Mouse (Mus musculus) cerebellum, adult 8-10 months (tissue): ENCODE measurements around the gene Zfp607a.
A peak's percentile ranks its signal among the peaks of the same experiment; 100 is the strongest.
"Not testable (repeated sequence)": the region's sequence is repeated elsewhere in the genome, so short reads cannot be mapped to it uniquely, and the experiment has no call there.

ENCODE experiments used
- DNase-seq: peaks from one replicate; pipeline ENCODE4 v3.0.0; 2022

Zfp607a gene

DNA sequence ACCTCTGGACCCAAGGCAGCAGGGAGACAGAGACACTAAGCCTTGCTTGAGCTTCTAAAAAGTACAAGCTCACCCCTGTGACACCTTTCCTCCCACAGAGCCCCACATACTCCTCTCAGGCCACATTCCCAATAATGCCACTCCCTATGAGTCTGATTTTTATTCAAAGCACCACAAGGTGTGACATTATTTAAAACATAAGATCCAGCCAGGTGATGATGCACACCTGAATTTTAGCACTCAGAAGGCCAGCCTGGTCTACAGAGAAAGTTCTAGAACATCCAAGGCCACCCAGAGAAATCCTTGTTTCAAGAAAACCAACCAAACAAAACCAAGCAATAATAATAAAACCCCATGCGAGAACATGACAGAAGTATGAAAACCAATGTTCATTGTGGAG is at the start of gene Zfp607a:
Zfp607a (plus strand) TSS at position 301 of the 400 bp plus-strand sequence.
- DNase-seq = no peak

DNA sequence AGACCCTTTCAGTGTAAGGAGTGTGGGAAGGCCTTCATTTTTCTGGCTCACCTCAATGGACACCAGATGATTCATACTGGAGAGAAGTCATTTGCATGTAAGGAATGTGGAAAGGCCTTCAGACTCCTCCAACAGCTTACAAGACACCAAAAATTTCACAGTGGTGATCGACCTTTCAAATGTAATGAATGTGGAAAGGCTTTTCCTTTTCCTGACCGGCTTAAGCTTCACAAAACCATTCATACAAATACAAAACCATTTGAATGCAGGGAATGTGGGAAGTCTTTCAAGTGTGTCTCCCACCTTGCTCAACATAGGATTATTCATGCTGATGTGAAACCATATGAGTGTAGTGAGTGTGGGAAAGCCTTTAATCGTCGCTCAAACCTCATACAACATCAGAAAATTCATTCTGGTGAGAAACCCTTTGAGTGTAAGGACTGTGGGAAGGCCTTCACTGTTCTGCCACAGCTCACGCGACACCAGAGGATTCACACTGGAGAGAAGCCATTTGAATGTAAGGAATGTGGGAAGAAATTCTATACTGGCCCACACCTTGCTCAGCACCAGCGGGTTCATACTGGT is 38.7 kb upstream of the Zfp607a start:
- no peak for DNase-seq

DNA sequence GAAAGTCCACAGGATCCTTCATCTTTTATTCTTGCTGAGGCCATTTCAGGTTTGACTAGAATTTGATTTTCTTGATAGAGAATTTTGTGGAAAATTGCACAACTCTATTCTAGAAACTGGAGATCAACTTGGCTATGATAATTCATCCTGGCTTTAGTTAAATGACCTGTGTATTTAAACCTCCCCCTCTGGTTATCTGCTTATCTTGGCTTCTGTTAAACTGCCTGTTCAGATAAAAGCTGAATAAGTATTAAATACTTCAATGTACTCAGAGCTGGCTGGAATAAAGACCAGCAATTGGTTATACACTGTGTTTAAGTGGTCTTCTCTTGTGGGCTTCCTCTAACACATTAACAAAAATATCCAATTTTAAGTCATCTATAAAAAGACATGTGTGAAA is 34.7 kb upstream of the Zfp607a start:
- no peak for DNase-seq

DNA sequence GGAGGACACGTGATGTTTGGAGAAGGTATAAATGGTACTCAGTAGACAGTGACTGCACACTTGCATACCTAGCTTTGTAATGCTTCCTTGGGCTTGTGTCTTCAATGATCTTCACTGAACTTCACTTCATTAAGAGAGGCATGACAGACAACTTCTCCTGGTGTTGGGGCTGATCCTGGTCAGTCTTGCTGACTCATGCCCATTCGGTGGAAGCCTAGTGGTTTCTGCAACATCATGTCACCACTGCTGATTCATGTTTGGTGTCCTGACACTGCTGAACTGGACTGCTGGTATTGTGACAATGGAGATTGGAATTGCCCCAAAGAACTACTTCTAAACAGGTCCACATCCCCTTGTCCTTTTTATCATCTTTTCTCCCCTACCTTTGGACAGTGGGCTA is 23.2 kb upstream of the Zfp607a start:
- no peak for DNase-seq

DNA sequence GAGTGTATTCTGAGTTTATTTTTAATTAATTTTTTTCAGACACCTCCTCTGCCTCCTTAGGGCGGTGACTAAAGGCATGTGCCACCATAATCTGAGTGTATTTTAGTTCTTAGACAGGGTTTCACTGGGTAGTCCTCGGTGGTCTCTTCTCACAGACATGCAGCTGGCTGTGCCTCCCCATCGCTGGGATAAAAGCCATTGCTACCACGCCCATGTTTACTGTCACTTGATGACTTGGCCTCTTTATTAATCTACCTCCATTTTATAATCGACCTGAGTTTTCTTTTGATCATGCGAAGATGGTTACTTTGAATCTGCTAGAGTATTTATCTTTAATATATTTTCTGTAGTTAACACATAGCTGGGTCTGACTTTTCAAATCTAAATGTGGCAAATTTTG is 19.4 kb upstream of the Zfp607a start:
- DNase-seq = no peak

DNA sequence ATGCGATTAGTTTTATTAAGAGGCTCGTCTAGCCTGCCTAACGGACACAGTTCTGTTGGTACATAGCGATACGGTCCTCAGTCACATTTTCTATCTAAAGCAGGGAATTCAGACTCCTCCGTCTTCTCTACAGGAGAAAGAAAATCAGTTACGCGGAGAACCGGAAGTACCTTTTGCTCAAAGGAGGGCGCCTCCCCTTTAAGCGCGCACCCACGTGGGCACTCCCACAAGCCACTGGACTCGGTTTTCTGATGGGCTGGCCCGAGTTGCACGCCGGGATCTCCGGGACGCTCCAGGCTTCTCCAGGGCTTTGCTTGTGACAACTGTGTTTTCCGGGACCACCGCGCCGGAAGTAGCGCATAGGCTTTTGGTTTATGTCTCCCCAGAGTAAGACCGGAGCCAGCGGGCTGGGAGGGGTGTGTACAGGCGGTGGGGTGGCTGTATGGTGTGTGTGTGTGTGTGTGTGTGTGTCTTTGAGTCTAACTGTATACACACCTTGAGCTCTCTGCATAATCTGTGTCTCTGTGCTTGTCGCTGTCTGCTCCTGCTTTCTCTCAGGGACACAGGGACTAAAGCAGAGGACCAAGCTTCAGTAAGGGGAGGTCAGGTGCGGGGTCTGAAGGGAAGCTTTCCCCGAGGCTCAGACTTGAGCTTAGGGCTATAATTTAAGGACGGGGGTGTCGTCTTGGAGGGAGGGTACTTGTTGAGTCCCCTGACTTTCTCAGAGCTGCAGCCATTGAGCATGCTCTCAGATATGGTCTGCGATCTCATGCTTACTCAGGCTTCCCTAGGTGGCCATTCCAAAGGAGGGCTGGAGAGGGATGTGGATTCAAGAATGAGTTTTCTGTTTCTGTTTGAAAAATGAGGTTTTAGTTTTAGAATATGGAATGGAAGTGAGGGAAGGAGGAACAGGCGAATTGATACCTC is 18.7 kb upstream of the Zfp607a start, which contains the start of gene Zfp59:
Zfp59 (plus strand) TSS at position 285 of the 927 bp plus-strand sequence.
- peak; percentile 80 for DNase-seq

DNA sequence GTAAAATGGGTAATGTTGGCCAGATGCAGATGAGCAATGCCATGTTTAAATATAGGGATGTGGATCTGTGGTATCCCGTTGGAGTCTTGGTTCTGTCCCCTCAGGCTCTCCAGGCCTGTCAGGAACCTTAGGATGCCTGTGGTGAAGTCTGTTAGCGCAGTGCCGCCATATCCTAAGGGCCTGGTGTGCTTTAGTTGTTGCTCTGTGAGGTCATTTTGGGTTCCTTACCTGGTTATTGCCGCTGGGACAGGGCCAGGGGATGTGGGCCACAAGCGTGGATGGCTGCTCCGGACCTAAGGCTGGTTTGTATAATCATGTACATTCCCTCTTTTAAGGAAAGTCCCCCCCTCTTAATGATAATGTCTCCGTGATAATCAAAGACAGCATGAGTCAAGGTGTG is 17.7 kb upstream of the Zfp607a start:
- DNase-seq = no peak

DNA sequence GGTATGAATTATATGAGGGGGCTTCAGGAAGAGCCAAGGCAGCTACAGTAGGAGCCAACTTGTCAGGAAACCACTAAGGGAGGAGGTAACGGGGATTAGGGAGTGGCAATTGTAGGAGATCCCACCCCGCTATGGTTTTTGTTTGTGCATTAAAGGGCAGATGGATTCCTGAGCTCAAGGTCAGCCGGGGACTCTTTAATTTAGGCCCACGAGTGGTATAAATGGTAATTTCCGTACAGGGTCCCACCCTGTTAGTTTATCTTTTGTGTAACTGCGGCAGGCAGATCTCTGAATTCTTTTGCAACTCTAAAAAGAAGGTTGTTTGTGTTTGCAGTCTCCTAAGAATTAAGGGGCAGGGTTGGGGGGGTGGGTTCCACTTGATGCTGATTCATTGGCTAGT is 17.2 kb upstream of the Zfp607a start:
- no peak for DNase-seq

DNA sequence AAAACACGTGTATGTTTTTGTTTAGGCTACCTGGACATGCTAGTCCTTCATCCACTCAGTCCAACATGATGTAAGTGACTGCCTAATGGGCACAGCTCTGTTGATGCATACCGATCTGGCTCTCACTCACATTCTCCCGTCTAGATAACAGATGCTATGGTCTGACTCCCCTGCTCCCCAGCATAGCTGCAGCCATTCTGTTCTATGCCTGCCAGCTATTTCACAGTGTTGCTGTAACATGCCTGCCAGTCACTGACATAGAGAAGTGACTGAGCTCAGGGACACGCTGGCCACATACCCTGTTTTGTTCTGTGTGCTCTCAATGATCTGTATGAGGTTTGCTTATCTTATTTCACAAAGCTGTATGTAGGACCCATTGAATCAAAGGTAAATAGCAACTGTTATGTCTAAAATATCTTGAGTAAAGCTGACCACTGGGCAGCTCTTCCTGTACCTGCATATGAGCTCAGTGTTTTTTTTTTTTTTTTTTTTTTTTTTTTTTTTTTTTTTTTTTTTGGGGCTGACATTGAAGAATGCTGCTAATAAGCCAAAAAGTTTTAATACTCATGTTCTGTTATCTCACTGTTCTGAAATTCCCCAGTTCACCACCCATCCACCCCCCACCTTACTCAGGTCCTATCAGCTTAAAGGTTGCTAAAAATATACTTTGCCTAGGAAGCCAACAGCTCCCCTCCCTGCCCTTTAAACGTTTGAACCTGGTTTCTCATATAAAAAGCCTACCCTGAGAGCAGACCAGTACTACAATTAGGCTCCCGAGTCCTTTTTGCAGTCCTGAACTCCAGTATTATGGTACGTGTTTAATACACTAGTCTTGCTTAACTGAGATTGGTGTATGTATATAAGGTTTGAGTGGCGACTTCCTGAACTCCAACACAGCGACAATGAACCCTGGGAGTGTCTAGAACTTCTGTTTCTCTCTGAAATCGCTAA is 2.2 kb downstream of the Zfp607a start:
- no peak for DNase-seq

DNA sequence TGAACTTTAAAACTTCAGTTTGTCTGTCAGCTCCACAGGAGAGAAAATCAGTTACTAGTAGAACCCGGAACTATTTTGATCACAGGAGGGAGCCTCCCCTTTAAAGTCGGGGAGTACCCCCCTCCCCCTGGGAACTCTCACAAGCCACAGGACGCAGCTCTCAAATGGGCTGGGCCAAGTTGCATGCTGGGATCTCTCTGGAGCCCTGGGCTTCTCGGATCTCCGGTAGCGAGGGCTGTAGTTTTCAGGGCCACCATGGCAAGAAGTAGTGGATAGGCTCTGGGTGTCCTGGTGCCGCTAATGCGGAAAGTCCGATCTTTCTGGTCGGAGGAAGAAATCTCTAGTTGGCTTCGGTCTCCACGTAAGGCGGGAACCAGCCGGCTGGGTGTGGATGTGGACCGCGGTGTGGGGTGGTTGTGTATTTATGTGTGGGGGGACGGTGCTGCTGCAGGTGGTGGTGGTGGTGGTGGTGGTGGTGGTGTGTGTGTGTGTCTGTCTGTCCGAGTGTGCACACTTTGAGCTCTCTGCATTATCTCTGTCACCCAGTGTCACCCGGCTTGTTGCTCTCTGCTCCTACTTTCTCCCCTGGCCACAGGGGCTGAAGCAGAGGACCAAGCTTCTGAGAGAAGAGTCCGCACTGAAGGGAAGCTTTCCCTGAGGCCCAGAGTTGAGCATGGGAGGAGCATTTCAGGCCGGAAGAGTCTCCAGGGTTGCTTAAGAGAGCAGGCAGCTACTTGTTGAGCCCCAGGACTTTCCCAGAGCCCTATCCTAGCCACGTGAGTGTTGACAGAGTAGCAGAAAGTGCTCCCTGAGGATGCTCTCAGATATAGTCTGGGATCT is 3.3 kb downstream of the Zfp607a start:
- DNase-seq = no peak

DNA sequence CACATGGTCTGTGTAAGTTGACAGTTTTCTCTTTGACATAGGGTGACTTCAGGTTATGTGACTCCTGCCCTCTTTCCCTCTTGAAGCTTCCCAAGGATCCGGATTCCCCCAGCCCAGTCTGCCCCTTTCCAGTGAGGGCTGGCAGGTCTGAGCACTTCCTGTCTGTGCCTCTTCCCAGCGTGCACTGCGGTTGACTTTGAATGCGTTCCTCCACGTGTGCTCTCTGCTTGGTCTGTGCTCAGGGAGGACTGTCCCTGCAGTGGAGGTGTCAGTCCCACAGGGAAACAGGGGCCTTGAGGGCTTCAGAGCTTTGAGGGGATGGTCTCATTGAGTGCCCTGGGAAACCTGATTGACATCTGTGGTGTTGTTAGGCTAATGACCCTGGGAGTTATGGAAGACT is 5.3 kb downstream of the Zfp607a start:
- DNase-seq = not testable (repeated sequence)

DNA sequence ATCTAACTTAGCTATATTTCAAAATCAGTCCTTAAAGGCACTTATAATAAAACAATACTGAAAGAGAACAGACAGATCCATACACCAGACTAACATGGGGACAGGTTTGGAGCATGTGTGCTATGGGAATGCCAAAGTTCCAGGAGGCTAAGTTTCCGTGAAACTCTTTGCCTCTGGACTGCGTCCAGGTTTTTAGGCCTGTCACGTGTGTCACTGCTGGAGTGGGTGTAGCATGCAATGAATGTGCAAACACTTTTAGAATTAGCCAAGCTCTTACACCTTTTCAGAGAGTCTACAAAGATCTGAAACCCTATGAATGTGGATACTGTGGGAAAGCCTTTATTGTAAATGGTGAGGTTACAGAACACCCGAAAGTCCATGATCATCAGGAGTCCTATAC is 24.4 kb downstream of the Zfp607a start:
- DNase-seq = no peak

DNA sequence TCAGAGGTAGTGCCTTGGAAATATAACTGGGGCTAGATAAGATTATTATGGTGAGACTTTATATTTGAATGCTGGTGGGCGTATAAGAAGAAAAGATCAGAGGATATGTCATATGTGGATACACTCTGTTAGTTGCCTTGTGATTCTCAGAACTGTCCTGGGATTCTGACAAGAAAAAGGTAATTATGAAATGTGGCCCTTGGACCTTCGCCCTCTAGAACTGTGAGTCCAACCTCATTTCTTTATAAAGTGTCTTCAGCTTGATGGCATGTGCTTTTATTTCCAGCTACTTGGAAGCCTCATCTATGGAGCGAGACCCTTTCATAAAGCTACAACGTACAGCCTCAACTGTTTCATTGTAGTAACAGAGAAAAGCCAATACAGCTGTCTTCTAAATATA is 43.3 kb downstream of the Zfp607a start:
- no peak for DNase-seq

DNA sequence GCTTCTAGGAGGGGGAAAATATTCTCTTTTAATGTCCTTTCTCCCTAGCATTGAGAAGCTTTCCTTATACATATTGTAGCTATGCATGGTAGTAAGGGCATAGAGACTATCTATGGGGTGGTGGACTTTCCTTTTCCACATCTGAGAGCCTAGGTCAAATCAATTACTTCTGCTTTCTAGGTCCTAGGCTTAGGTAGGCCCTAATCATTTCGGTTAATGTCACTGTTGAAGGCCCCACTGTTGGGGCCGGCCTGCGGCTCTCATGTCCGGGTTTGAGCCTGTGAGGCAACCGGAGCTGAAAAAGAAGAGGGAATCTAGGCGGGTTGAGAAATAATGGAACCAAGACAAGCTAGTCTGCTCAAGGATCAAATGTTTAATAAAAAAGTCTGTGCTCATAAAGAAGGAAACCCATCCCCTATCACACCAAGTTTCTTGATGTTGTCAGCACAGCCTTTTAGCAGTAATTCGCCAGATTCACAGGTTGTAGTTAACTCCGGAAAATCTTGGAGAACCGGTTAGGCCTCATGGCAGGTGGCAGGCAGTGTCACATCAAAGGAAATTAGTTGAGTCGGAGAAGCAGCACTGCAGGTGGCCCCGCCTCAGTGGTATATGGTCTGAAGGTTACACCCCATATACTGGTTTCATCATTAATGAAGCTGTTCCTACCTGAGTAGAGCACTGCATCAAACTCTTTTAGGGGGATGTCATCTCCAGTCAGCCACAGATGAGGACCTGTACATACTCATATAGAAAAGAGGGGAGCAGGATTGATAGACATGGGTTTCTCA is 47.9 kb downstream of the Zfp607a start:
- DNase-seq = no peak

DNA sequence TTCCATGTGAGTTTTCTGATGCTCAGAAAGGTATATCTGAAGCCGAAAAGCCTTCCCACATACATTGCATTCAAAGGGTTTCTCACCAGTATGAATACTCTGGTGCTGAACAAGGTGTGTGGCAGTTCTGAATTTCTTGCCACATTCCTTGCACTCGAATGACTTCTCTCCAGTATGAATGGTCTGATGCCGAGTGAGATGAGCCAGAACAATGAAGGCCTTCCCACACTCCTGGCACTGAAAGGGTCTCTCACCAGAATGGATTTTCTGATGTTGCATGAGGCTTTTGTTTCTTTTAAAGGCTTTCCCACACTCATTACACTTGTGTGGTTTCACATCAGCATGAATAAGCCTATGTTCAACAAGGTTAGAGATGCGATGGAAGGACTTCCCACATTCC is 53.6 kb downstream of the Zfp607a start:
- DNase-seq = not testable (repeated sequence)

DNA sequence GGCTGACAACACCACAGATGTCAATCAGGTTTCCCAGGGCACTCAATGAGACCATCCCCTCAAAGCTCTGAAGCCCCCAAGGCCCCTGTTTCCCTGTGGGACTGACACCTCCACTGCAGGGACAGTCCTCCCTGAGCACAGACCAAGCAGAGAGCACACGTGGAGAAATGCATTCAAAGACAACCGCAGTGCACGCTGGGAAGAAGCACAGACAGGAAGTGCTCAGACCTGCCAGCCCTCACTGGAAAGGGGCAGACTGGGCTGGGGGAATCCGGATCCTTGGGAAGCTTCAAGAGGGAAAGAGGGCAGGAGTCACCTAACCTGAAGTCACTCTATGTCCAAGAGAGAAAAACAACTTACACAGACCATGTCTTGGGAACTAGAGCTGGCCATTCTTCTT is 69.7 kb downstream of the Zfp607a start:
- not testable (repeated sequence) for DNase-seq

DNA sequence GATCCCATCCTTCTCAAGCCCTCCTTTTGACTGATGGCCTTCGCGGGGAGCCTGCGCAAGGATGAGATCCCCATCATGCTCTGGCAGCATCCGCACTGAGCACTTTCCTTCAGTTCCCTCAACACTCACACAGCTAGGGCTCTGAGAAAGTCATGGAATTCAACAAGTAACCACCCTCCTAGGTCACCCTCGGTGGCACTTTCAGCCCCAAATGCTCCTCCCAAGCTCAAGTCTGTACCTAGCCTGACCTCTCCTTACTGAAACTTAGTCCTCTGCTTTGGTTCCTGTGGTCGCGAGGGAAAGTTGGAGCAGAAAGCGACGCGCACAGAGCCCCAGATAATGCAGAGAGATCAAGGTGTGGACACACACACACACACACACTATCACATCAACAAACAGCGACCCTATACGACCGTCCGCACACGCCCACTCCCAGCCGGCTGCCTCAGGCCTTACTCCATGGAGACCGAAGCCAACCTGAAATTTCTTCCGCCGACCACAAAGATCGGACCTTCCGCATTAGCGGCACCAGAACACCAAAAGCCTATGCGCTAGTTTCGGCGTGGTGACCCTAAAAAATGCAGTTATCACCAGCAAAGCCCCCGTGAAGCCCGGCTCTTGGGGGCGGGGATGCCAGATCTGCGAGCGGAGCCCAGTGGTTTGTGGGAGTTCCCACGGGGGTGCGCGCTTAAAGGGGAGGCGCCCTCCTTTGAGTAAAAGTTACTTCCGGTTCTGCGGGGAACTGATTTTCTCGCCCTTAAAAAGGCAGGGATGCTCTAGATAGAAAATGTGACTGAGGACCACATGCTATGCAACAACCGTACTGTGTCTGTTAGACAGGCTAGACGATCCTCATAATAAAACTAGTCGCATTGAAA is 71.7 kb downstream of the Zfp607a start, which contains the start of gene Zfp974:
Zfp974 (minus strand) TSS at position 643 of the 878 bp plus-strand sequence.
- DNase-seq = peak; percentile 34
